Mouse (Mus musculus): ENCODE results near the gene Olfr1225. TPM values are rescaled to one million over a fixed set of nuclear protein-coding genes. Genes with fewer than 3 reads are reported as not detected.
"Not testable (repeated sequence)": the region's sequence is repeated elsewhere in the genome, so short reads cannot be mapped to it uniquely, and the experiment has no call there.

Olfr1225 gene
- total RNA-seq (2015; ENCODE audit: low replicate concordance), result not detected in 2 replicates
- not detected in 2 replicates for total RNA-seq (2017; ENCODE audit: low replicate concordance)

DNA sequence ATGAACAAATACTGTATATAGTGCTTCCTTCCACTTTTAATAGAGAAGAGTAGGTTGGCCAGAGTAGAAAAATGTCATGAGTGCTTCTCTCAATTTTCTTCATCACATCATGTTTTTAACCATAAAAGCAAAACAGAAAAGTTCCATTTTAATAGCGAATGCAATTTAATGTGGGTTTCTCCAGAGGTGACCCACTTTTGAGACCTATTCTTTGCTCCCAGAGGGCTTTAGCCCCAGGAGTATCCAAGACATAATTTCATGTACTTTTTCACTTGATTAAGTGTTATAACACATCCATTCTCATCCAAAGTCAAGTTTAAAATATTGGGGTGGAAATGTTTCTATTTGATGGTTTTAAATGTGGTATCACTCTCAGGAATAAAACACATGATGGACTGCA lies at the start of gene Olfr1225:
TSS of gene Olfr1225 (minus strand) at position 101 of the 400 bp plus-strand sequence.
- ATAC-seq (replicated peaks; ENCODE audit: low FRiP score, poor library complexity, severe bottlenecking), result no peak

DNA sequence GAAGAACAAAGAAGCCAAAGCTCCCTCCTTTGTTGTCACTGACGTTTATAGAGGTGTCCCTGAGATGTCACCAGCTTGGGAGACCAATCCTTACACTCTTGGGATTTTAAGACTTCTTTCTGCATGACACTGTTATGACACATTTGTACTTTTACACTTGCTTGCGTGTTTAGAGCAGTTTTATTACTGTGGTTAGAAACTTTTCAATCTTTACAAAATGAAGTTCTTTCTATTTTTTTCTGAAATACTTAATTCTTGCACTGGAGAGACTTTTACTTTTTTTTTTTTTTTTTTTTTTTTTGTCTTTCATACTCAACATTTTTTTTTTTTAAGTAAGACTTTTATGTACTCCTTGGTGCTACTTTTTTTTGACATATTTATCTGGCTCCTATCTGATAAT lies 25.5 kb upstream of the Olfr1225 start, which contains the start of gene Olfr1226:
TSS of gene Olfr1226 (minus strand) at position 101 of the 400 bp plus-strand sequence.
- no peak for ATAC-seq (replicated peaks; ENCODE audit: low FRiP score, poor library complexity, severe bottlenecking)

DNA sequence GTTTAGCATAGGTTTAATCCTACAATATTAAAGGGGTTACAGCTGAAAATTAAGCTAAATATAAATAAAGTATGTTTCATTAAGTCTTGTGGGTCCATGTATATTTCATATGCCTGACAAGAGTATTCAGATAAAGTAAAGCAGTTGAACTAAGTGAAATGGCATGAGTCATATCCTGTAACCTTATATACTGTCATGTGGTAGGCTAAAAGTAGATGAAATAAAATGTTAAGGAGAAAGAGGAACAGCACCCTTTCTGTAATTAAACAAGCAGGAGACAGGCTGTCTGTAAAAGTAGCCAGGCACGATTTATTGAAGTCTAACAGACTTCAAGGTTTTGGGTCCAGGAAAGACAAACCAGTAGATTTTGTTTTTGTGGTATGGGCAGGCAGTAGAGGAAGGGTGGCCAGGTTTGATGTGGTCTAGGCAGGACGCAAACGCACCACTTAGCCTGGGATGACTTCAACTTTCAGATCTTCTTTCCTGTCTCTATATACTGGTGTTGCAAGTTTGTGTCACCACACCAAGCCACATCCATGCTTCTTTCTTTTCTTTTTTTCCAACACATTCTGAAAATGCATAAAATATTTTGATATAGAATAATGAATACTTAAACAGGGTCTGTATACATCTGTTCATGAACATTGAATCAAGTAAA lies 22.0 kb upstream of the Olfr1225 start:
- ATAC-seq (replicated peaks; ENCODE audit: low FRiP score, poor library complexity, severe bottlenecking), result no peak

DNA sequence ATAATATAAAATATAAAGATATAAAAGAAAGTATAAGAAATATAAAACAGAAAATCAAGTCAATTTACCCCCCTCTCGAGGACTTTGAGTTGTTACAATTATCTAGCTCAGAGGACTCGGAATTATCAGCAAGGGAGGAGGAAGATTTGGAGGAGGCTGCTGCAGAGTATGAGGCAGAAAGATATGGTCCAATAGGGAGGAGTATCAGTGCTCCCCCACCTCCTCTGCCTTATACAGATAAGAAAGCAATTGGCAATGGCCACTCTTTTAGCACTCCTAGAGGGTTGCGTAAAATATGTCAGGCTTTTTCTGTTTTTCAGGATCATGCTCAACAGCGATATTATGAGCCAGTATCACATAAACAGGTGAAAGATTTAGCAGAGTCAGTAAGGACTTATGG lies 9.8 kb downstream of the Olfr1225 start:
- ATAC-seq (replicated peaks; ENCODE audit: low FRiP score, poor library complexity, severe bottlenecking), result not testable (repeated sequence)

DNA sequence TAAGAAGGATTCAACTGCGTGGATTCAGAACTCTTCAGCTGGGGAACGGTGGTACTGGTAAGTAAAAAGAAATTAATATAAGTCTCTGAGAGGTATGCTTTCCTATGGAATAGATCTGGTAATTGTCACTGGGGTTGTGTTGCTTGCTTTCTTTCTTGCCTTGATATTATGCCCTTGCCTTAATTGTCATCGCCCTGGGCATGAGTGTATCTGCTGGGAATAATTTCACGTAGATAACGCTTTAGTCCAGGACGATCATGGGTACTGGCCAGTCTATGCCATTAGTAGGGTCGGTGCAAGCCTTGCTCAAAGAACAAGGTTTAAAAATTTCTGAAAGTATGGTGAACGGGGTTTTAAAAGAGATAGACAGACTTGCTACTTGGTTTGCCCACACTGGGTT lies 10.5 kb downstream of the Olfr1225 start, which contains the start of gene Olfr1224-ps1:
TSS of gene Olfr1224-ps1 (minus strand) at position 101 of the 400 bp plus-strand sequence.
- ATAC-seq (replicated peaks; ENCODE audit: low FRiP score, poor library complexity, severe bottlenecking), result not testable (repeated sequence)

DNA sequence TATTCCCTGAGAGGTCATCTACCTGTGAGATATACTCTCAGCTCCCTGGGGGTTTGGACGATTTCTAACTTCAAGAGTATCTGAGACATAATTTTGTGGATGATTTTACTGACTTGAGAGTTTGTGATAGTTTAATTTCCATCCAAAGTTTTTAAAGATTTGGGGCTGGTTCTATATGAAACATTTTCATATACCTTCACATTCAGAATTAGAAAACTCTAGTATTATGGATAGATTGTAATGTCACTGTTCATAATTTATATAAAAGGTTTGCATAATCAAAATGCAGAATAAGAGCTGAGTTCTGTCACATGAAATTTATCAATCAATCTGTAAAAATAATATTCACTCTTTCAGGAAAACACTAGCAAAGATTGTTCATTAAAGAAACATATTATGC lies 23.0 kb downstream of the Olfr1225 start, which contains the start of gene Olfr1223:
TSS of gene Olfr1223 (minus strand) at position 101 of the 400 bp plus-strand sequence.
- ATAC-seq (replicated peaks; ENCODE audit: low FRiP score, poor library complexity, severe bottlenecking), result no peak

DNA sequence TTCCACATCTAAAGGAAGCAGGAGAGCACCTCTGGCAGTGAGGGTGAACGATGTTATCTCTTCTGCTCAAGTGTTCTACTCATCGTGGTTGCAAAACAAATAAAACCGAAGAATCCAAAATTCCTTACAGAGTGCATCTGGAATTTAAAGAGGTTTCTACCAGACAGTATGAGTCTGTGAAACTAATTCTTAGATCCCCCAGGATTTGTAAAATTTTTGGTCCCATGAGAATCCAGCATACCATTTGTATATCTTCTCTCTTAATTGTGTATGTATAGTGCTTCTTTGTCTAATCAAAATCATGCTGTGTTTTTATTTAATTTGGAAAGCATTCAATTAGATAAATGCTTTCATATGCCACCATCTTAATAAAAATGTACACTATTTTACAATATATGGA lies 41.5 kb downstream of the Olfr1225 start, which contains the start of gene Olfr1222:
TSS of gene Olfr1222 (minus strand) at position 101 of the 400 bp plus-strand sequence.
- ATAC-seq (replicated peaks; ENCODE audit: low FRiP score, poor library complexity, severe bottlenecking), result no peak

Other genes with a start within 250 kb of the Olfr1225 start
- gene Olfr1211, start 236.6 kb downstream of the Olfr1225 start, total RNA-seq (2015; ENCODE audit: low replicate concordance), result not detected in 2 replicates
- gene Olfr1211, start 236.6 kb downstream of the Olfr1225 start, total RNA-seq (2017; ENCODE audit: low replicate concordance), result not detected in 2 replicates
- not detected in 2 replicates for gene Olfr1212, start 220.7 kb downstream of the Olfr1225 start, total RNA-seq (2015; ENCODE audit: low replicate concordance)
- 0.43 TPM in 1 of 2 replicates, not detected in the other for gene Olfr1212, start 220.7 kb downstream of the Olfr1225 start, total RNA-seq (2017; ENCODE audit: low replicate concordance)
- gene Gm13762, start 194.4 kb downstream of the Olfr1225 start, total RNA-seq (2015; ENCODE audit: low replicate concordance), result not detected in 2 replicates
- not detected in 2 replicates for gene Gm13762, start 194.4 kb downstream of the Olfr1225 start, total RNA-seq (2017; ENCODE audit: low replicate concordance)
- gene Olfr1214, start 182.0 kb downstream of the Olfr1225 start, total RNA-seq (2015; ENCODE audit: low replicate concordance), result not detected in 2 replicates
- gene Olfr1214, start 182.0 kb downstream of the Olfr1225 start, total RNA-seq (2017; ENCODE audit: low replicate concordance), result not detected in 2 replicates
- gene Olfr1215, start 167.7 kb downstream of the Olfr1225 start, total RNA-seq (2015; ENCODE audit: low replicate concordance), result not detected in 2 replicates
- not detected in 2 replicates for gene Olfr1215, start 167.7 kb downstream of the Olfr1225 start, total RNA-seq (2017; ENCODE audit: low replicate concordance)
- not detected in 2 replicates for gene Olfr1216, start 156.3 kb downstream of the Olfr1225 start, total RNA-seq (2015; ENCODE audit: low replicate concordance)
- gene Olfr1216, start 156.3 kb downstream of the Olfr1225 start, total RNA-seq (2017; ENCODE audit: low replicate concordance), result not detected in 2 replicates
- gene Olfr1217, start 142.6 kb downstream of the Olfr1225 start, total RNA-seq (2015; ENCODE audit: low replicate concordance), result not detected in 2 replicates
- gene Olfr1217, start 142.6 kb downstream of the Olfr1225 start, total RNA-seq (2017; ENCODE audit: low replicate concordance), result not detected in 2 replicates
- not detected in 2 replicates for gene Olfr1218, start 113.5 kb downstream of the Olfr1225 start, total RNA-seq (2015; ENCODE audit: low replicate concordance)
- 0.14 TPM in 1 of 2 replicates, not detected in the other for gene Olfr1218, start 113.5 kb downstream of the Olfr1225 start, total RNA-seq (2017; ENCODE audit: low replicate concordance)
- not detected in 2 replicates for gene Olfr1219, start 91.2 kb downstream of the Olfr1225 start, total RNA-seq (2015; ENCODE audit: low replicate concordance)
- 0.09 TPM in 1 of 2 replicates, not detected in the other for gene Olfr1219, start 91.2 kb downstream of the Olfr1225 start, total RNA-seq (2017; ENCODE audit: low replicate concordance)
- not detected in 2 replicates for gene Olfr1220, start 67.8 kb downstream of the Olfr1225 start, total RNA-seq (2015; ENCODE audit: low replicate concordance)
- gene Olfr1220, start 67.8 kb downstream of the Olfr1225 start, total RNA-seq (2017; ENCODE audit: low replicate concordance), result not detected in 2 replicates
- gene Olfr1221, start 57.4 kb downstream of the Olfr1225 start, total RNA-seq (2015; ENCODE audit: low replicate concordance), result not detected in 2 replicates
- not detected in 2 replicates for gene Olfr1221, start 57.4 kb downstream of the Olfr1225 start, total RNA-seq (2017; ENCODE audit: low replicate concordance)
- gene Olfr1222, start 41.6 kb downstream of the Olfr1225 start, total RNA-seq (2015; ENCODE audit: low replicate concordance), result 0.21 TPM in 1 of 2 replicates, not detected in the other
- gene Olfr1222, start 41.6 kb downstream of the Olfr1225 start, total RNA-seq (2017; ENCODE audit: low replicate concordance), result not detected in 2 replicates
- gene Olfr1223, start 23.1 kb downstream of the Olfr1225 start, total RNA-seq (2015; ENCODE audit: low replicate concordance), result not detected in 2 replicates
- gene Olfr1223, start 23.1 kb downstream of the Olfr1225 start, total RNA-seq (2017; ENCODE audit: low replicate concordance), result not detected in 2 replicates
- not detected in 2 replicates for gene Olfr1224-ps1, start 10.6 kb downstream of the Olfr1225 start, total RNA-seq (2015; ENCODE audit: low replicate concordance)
- not detected in 2 replicates for gene Olfr1224-ps1, start 10.6 kb downstream of the Olfr1225 start, total RNA-seq (2017; ENCODE audit: low replicate concordance)
- gene Olfr1226, start 25.4 kb upstream of the Olfr1225 start, total RNA-seq (2015; ENCODE audit: low replicate concordance), result not detected in 2 replicates
- gene Olfr1226, start 25.4 kb upstream of the Olfr1225 start, total RNA-seq (2017; ENCODE audit: low replicate concordance), result not detected in 2 replicates
- gene Olfr1228, start 79.4 kb upstream of the Olfr1225 start, total RNA-seq (2015; ENCODE audit: low replicate concordance), result not detected in 2 replicates
- not detected in 2 replicates for gene Olfr1228, start 79.4 kb upstream of the Olfr1225 start, total RNA-seq (2017; ENCODE audit: low replicate concordance)
- not detected in 2 replicates for gene Olfr1229, start 113.3 kb upstream of the Olfr1225 start, total RNA-seq (2015; ENCODE audit: low replicate concordance)
- gene Olfr1229, start 113.3 kb upstream of the Olfr1225 start, total RNA-seq (2017; ENCODE audit: low replicate concordance), result not detected in 2 replicates
- not detected in 2 replicates for gene Olfr1230, start 122.6 kb upstream of the Olfr1225 start, total RNA-seq (2015; ENCODE audit: low replicate concordance)
- gene Olfr1230, start 122.6 kb upstream of the Olfr1225 start, total RNA-seq (2017; ENCODE audit: low replicate concordance), result not detected in 2 replicates
- not detected in 2 replicates for gene Olfr1231, start 132.4 kb upstream of the Olfr1225 start, total RNA-seq (2015; ENCODE audit: low replicate concordance)
- gene Olfr1231, start 132.4 kb upstream of the Olfr1225 start, total RNA-seq (2017; ENCODE audit: low replicate concordance), result not detected in 2 replicates
- not detected in 2 replicates for gene Olfr1232, start 155.0 kb upstream of the Olfr1225 start, total RNA-seq (2015; ENCODE audit: low replicate concordance)
- gene Olfr1232, start 155.0 kb upstream of the Olfr1225 start, total RNA-seq (2017; ENCODE audit: low replicate concordance), result not detected in 2 replicates
- gene Olfr1233, start 167.7 kb upstream of the Olfr1225 start, total RNA-seq (2015; ENCODE audit: low replicate concordance), result not detected in 2 replicates
- not detected in 2 replicates for gene Olfr1233, start 167.7 kb upstream of the Olfr1225 start, total RNA-seq (2017; ENCODE audit: low replicate concordance)
- gene Olfr1234, start 190.2 kb upstream of the Olfr1225 start, total RNA-seq (2015; ENCODE audit: low replicate concordance), result not detected in 2 replicates
- gene Olfr1234, start 190.2 kb upstream of the Olfr1225 start, total RNA-seq (2017; ENCODE audit: low replicate concordance), result not detected in 2 replicates
- gene Olfr1238, start 235.0 kb upstream of the Olfr1225 start, total RNA-seq (2015; ENCODE audit: low replicate concordance), result not detected in 2 replicates
- gene Olfr1238, start 235.0 kb upstream of the Olfr1225 start, total RNA-seq (2017; ENCODE audit: low replicate concordance), result not detected in 2 replicates
- not detected in 2 replicates for gene Olfr1239, start 245.7 kb upstream of the Olfr1225 start, total RNA-seq (2015; ENCODE audit: low replicate concordance)
- not detected in 2 replicates for gene Olfr1239, start 245.7 kb upstream of the Olfr1225 start, total RNA-seq (2017; ENCODE audit: low replicate concordance)

Data from erythroblast, adult 5-6 weeks (primary cell).